In genomic region chr2:59307302-59307701, GRCm38 (mm10) we compare ENCODE assay signal across 18 mouse cellular contexts.
"Had no signal": no experiment of that assay in that cellular context is flagged by ENCODE, and none has a peak within 500 bp of the region (broad histone marks: within the 10 kb centered on the region; RNA-seq: fewer than 3 reads in every experiment).

No protein-coding gene starts in this region.

- DNase-seq: lung, adult 18-20 months; lung, embryonic 14.5 days; lung, postnatal 10 days; lung, postnatal 4 days; midbrain, embryonic 14.5 days; retina, postnatal 1 day; right cerebral cortex, adult 18-20 months; right cerebral cortex, postnatal 25 days; right cerebral cortex, postnatal 4 days; spleen, adult 18-20 months; thymus, adult 2 months; thymus, postnatal 25 days; thymus, postnatal 4 days had no signal

- H3K27ac ChIP-seq: midbrain, embryonic 10.5 days; midbrain, embryonic 12.5 days; neural tube, embryonic 13.5 days; neural tube, embryonic 15.5 days had no signal

- H3K9ac ChIP-seq: lung, embryonic 14.5 days; midbrain, embryonic 12.5 days; neural tube, embryonic 13.5 days; neural tube, embryonic 15.5 days had no signal

- H3K27me3 ChIP-seq: midbrain, embryonic 12.5 days; neural tube, embryonic 13.5 days; neural tube, embryonic 15.5 days had no signal

- H3K9me3 ChIP-seq: midbrain, embryonic 10.5 days; midbrain, embryonic 12.5 days; neural tube, embryonic 13.5 days; neural tube, embryonic 15.5 days had no signal

- H3K4me2 ChIP-seq: lung, embryonic 14.5 days; midbrain, embryonic 12.5 days; neural tube, embryonic 13.5 days; neural tube, embryonic 15.5 days had no signal

- H3K4me3 ChIP-seq: midbrain, embryonic 10.5 days; midbrain, embryonic 12.5 days; myocyte; neural tube, embryonic 13.5 days; neural tube, embryonic 15.5 days had no signal
